Mouse (Mus musculus) intestine, embryonic 16.5 days (tissue): ENCODE measurements around the gene Adck1. TPM values are rescaled to one million over a fixed set of nuclear protein-coding genes. Genes with fewer than 3 reads are reported as not detected.

Experiments used
- ATAC-seq: fragments of 200-750 bp; cut with Nextera tagmentation; 2 replicates; pipeline ENCODE4 v1.8.0; 2017; ENCODE audit warnings: moderate TSS enrichment, moderate library complexity
- H3K27ac ChIP-seq: fragments of 300-500 bp; sonication (generic); 2 replicates; pipeline ENCODE4 v1.5.1; 2014; ENCODE audit warnings: mild to moderate bottlenecking, low read length
- H3K27me3 ChIP-seq: fragments of 300-500 bp; sonication (generic); replicated peaks from 2 replicates; pipeline ENCODE4 v1.6.1; 2014; ENCODE audit warnings: low read length, control low read depth, mixed read lengths; ENCODE audit not compliant: control insufficient read depth, insufficient read depth
- H3K36me3 ChIP-seq: fragments of 300-500 bp; sonication (generic); 2 replicates; pipeline ENCODE4 v1.6.1; 2014; ENCODE audit warnings: low read length, control low read depth; ENCODE audit not compliant: control insufficient read depth, insufficient read depth
- H3K4me1 ChIP-seq: fragments of 300-500 bp; sonication (generic); 2 replicates; pipeline ENCODE4 v1.6.1; 2014; ENCODE audit warnings: low read length, control low read depth, mixed read lengths; ENCODE audit not compliant: control insufficient read depth, insufficient read depth
- H3K4me2 ChIP-seq: fragments of 300-500 bp; sonication (generic); 2 replicates; pipeline ENCODE4 v1.6.1; 2014; ENCODE audit warnings: low read depth, low read length, control low read depth
- H3K4me3 ChIP-seq: fragments of 300-500 bp; sonication (generic); 2 replicates; pipeline ENCODE4 v1.5.1; 2014; ENCODE audit warnings: mild to moderate bottlenecking, low read length
- H3K9ac ChIP-seq: fragments of 300-500 bp; sonication (generic); 2 replicates; pipeline ENCODE4 v1.6.1; 2014; ENCODE audit warnings: low read depth, low read length
- H3K9me3 ChIP-seq: fragments of 300-500 bp; sonication (generic); 2 replicates; pipeline ENCODE4 v1.6.1; 2016; ENCODE audit warnings: low read length, control low read depth; ENCODE audit not compliant: control insufficient read depth
- WGBS: fragments of 180-500 bp; shearing (Covaris S2); extraction: QIAGEN DNeasy Blood & Tissue Kit; methylation state at CpG from one replicate; pipeline ENCODE4 v1.1.7; 2014; 5-methylcytosine and 5-hydroxymethylcytosine counted together
- polyA plus RNA-seq: library from polyadenylated mRNA; unstranded; fragments of >200 nt; fragmentation: Nextera tagmentation; extraction: Ambion mirVana; gene quantifications from 2 replicates; pipeline ENCODE4 v1.2.1, GENCODE M21; 2015

Gene Adck1
- polyA plus RNA-seq, 1 experiment from 2014 or later: 19.0 TPM

DNA sequence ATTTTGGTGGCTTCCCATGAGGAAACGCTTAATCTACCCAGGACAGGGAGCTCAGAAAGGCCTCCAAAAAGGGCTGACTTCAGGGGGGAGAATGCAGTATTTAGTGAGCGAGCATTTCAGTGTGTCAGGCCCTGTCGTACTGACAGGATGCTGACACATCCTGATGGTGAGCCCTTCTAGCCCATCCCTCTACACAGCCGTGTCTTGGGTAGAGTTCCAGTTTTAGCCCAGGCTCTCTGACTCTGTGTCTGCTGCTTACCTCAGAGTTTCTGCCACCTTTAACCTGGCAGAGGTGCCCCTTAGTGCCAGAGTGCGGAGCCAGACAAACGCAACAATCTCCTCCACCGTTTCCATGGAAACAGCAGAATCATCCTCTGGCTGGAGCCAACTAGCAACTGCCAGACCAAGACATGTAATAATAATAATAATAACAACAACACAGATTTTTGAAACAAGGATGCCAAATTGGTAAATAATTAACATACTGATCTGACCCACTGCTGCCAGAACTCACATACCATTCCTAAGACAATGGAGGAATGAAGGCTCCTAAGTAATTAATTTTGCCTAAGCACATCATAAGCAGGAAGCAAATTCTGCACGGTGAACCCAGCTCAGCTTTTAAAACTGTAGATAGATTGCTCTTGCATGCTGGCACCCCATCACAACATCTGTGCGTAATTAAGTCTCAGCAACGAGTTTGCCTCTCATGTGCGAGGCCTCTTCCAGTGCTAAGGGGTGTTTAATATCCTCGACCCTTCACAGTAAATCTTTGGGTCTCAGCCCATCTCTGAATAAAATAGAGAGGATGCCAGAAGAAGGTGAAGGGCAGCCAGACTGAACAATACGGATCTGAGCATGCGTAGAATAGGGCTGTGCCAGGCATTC lies 81.8 kb downstream of the Adck1 start:
- no peaks in the 10 kb centered on the region for H3K9me3 ChIP-seq
- H3K27me3 ChIP-seq: no peaks in the 10 kb centered on the region
- no peak for ATAC-seq
- no peak overlapping the region for H3K4me3 ChIP-seq
- WGBS: 81% methylated on average over 14 of the region's 14 CpGs
- H3K36me3 ChIP-seq: no peaks in the 10 kb centered on the region
- H3K4me1 ChIP-seq: no peaks in the 10 kb centered on the region
- no peak overlapping the region for H3K27ac ChIP-seq
- no peak overlapping the region for H3K9ac ChIP-seq
- H3K4me2 ChIP-seq: no peak overlapping the region

- Histone ChIP-seq H3K9me3 (no peaks in the 10 kb centered on the region), H3K4me3 (no peak overlapping the region), H3K27me3 (no peaks in the 10 kb centered on the region), H3K36me3 (no peaks in the 10 kb centered on the region), H3K4me2 (no peak overlapping the region), H3K27ac (no peak overlapping the region), H3K9ac (no peak overlapping the region), H3K4me1 (no peaks in the 10 kb centered on the region)
- WGBS: 81% methylated on average over 5 of the region's 5 CpGs
- ATAC-seq: 0 out of 2 replicates have a peak, but pooled peaks have one; percentile 40
Measured at GRCm38 (mm10) chr12:88444040-88444439, 83.7 kb downstream of the Adck1 start.

DNA sequence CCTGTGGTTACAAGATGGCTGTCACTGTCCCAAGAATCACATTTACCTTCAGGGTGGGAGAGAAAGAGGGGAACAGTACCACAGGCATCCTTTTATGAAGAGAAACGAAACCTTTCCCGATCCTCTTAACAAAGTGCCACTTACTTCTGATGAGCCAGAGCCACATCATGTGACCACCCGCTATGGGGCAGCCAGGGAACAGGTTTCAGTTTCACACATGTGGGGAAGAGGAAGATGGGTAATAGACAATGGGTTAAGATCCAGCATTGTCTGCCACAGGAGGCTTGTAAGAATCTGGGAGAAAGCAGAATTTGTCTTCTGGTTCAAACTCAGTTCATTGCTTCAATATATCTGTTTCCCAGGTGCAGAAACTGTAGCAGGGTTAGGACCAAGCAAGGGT lies 85.1 kb downstream of the Adck1 start:
- Histone ChIP-seq H3K4me2 (no peak overlapping the region), H3K27ac (no peak overlapping the region), H3K4me3 (no peak overlapping the region), H3K36me3 (no peaks in the 10 kb centered on the region), H3K27me3 (no peaks in the 10 kb centered on the region), H3K9me3 (no peaks in the 10 kb centered on the region), H3K4me1 (no peaks in the 10 kb centered on the region), H3K9ac (no peak overlapping the region)
- no peak for ATAC-seq
- WGBS: 73% methylated on average over 3 of the region's 3 CpGs

DNA sequence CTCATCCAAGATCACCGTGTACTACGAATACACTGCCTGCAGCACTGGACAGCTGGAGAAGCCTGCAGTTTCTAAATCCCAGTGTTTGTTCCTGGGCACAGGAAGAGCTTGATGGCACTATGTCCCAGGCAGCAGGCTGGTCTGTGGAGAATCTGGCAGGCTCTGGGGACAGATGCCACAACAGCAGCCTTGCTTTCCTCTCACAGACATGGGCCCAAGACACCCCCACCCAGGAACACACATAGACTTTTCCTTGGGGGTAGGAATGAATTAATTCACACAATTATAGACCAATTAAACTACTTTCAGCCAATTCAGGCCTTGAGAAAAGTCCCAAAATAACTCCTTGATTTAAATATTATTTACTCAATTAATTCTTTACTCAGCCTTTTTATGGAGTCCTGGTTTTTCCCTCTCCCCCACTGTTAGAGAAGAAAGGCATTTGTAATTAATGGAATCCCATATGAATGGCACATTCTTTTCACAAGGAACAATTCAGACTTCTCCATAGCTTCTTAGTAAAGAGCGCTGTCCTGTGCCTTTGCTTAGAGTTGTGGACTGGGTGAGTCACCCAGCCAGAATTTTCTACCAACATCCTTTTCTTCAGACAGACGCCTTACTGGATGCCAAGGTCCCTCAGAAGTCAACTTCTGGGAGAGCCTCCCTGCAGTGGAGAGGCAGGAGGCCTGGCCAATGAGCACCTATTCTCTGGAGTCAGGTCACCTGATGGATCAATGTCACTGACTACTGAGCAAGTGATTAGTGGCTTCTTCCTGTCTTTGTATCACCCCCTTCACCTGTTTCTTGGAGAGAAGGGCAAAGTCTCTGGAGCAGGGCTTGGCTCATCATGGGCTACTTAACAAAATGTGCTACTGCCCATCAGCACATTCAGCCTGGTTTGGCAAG lies 90.6 kb downstream of the Adck1 start:
- Histone ChIP-seq H3K4me1 (no peaks in the 10 kb centered on the region), H3K36me3 (no peaks in the 10 kb centered on the region), H3K27me3 (no peaks in the 10 kb centered on the region), H3K27ac (no peak overlapping the region), H3K9me3 (no peaks in the 10 kb centered on the region), H3K4me2 (no peak overlapping the region), H3K9ac (no peak overlapping the region), H3K4me3 (no peak overlapping the region)
- ATAC-seq: no peak
- WGBS: 83% methylated on average over 4 of the region's 4 CpGs

GRCm38 (mm10) chr12:88454701-88455410 lies 94.5 kb downstream of the Adck1 start:
- Histone ChIP-seq H3K9me3 (no peaks in the 10 kb centered on the region), H3K36me3 (no peaks in the 10 kb centered on the region), H3K4me1 (no peaks in the 10 kb centered on the region), H3K4me2 (no peak overlapping the region), H3K4me3 (no peak overlapping the region), H3K27me3 (no peaks in the 10 kb centered on the region), H3K9ac (no peak overlapping the region), H3K27ac (no peak overlapping the region)
- WGBS: 56% methylated on average over 12 of the region's 12 CpGs
- peak; percentile 48; the same call in 1 of the 2 replicates for ATAC-seq

DNA sequence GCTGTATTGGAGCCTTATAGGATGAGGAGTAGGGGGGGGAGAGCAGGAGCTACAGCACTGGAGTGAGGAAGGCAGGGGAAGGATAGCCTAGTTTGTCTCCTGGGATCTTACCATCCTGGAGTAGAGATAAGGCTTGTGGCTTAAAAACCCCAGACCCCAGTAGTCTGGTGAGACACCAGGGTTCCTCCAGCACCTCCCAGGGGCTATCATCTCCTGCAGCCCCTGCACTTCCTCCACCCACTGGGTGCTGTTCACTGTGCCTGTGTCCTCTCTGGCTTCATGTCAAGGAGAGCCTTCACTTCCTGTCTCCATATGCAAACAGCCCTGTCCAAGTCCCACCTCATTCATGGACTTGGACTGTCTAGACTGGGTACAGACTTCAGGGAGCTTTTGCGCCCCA lies 96.7 kb downstream of the Adck1 start:
- H3K9me3 ChIP-seq: no peaks in the 10 kb centered on the region
- H3K4me3 ChIP-seq: no peak overlapping the region
- H3K27ac ChIP-seq: no peak overlapping the region
- 89% methylated on average over 1 of the region's 1 CpGs for WGBS
- no peak for ATAC-seq
- no peaks in the 10 kb centered on the region for H3K36me3 ChIP-seq
- no peak overlapping the region for H3K4me2 ChIP-seq
- H3K9ac ChIP-seq: no peak overlapping the region
- no peaks in the 10 kb centered on the region for H3K27me3 ChIP-seq
- no peaks in the 10 kb centered on the region for H3K4me1 ChIP-seq

DNA sequence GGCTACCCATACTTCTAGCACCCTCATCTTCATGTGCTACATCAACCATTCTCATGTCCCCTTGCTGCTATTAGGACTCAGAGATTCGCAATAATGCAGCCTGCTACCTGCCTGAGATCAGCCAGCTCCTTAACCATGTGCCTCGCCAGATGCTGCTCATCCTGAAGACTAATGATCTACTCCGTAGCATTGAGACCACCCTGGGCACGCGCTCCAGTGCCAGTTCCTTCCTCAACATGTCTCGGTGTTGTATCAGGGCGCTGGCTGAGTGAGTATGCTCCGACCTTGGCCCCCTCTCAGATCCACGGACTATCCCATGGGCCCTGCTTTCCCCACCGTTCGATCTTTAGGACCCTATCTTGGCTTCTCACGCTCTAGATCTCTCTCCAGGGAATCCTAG lies 98.6 kb downstream of the Adck1 start:
- ATAC-seq: no peak
- WGBS: 93% methylated on average over 12 of the region's 12 CpGs
- H3K4me3 ChIP-seq: no peak overlapping the region

GRCm38 (mm10) chr12:88459461-88459860 lies 99.1 kb downstream of the Adck1 start:
- WGBS: 80% methylated on average over 1 of the region's 1 CpGs
- Histone ChIP-seq H3K4me1 (no peaks in the 10 kb centered on the region), H3K4me3 (no peak overlapping the region), H3K27ac (no peak overlapping the region), H3K36me3 (no peaks in the 10 kb centered on the region), H3K4me2 (no peak overlapping the region), H3K9me3 (no peaks in the 10 kb centered on the region), H3K27me3 (no peaks in the 10 kb centered on the region), H3K9ac (no peak overlapping the region)
- ATAC-seq: no peak

More for the DNA sequence above, 98.6 kb downstream of the Adck1 start:
- Histone ChIP-seq H3K27me3 (no peaks in the 10 kb centered on the region), H3K27ac (no peak overlapping the region), H3K4me1 (no peaks in the 10 kb centered on the region), H3K4me2 (no peak overlapping the region), H3K9ac (no peak overlapping the region), H3K9me3 (no peaks in the 10 kb centered on the region), H3K36me3 (no peaks in the 10 kb centered on the region)

DNA sequence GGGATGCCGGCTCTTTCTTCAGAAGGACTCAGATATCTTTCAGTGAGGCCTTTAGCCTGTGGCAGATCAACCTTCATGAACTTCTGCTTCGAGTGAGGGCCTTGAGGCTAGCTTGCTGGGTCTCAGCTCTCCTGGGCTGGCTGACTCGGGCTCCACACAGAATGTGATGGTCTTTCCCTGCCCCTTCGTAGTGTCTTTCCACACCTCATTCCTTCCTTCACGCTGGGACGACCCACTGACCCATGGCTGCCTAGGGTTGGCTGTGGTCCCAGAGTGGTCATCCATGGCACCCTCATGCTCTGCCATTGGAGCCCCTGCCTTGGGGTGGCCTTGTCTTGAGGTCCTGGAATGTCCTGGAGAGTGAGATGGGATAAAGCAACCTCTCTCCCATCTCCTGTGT lies 100.7 kb downstream of the Adck1 start:
- Histone ChIP-seq H3K9ac (no peak overlapping the region), H3K9me3 (no peaks in the 10 kb centered on the region), H3K4me3 (no peak overlapping the region), H3K27ac (no peak overlapping the region), H3K4me2 (no peak overlapping the region), H3K4me1 (no peaks in the 10 kb centered on the region), H3K36me3 (no peaks in the 10 kb centered on the region), H3K27me3 (no peaks in the 10 kb centered on the region)
- WGBS: 92% methylated on average over 6 of the region's 6 CpGs
- no peak for ATAC-seq
